Mouse (Mus musculus) stomach, postnatal 0 days (tissue): ENCODE data around the gene Rbp4. TPM values are rescaled to one million over a fixed set of nuclear protein-coding genes. Genes with fewer than 3 reads are reported as not detected.

Source experiments
- ATAC-seq: fragments of 200-750 bp; cut with Nextera tagmentation; 2 replicates; pipeline ENCODE4 v1.8.0; 2017; ENCODE audit not compliant: low FRiP score, low TSS enrichment
- DNase-seq: peaks from one replicate; pipeline ENCODE4 v3.0.0-alpha.2; 2016; ENCODE audit warnings: low spot score
- H3K27ac ChIP-seq: fragments of 300-500 bp; sonication (generic); replicated peaks from 2 replicates; pipeline ENCODE4 v1.5.1; 2014; ENCODE audit warnings: mild to moderate bottlenecking, control low read depth
- H3K27me3 ChIP-seq: fragments of 300-500 bp; sonication (generic); 2 replicates; pipeline ENCODE4 v1.6.1; 2014; ENCODE audit warnings: low read length; ENCODE audit not compliant: control insufficient read depth, insufficient read depth
- H3K36me3 ChIP-seq: fragments of 300-500 bp; sonication (generic); 2 replicates; pipeline ENCODE4 v1.6.1; 2014; ENCODE audit warnings: low read length, mixed read lengths; ENCODE audit not compliant: control insufficient read depth, insufficient read depth
- H3K4me1 ChIP-seq: fragments of 300-500 bp; sonication (generic); replicated peaks from 2 replicates; pipeline ENCODE4 v1.6.1; 2014; ENCODE audit warnings: antibody characterized with exemption; ENCODE audit not compliant: control insufficient read depth, insufficient read depth
- H3K4me2 ChIP-seq: fragments of 300-500 bp; sonication (generic); replicated peaks from 2 replicates; pipeline ENCODE4 v1.6.1; 2014; ENCODE audit warnings: low read depth, mild to moderate bottlenecking, control low read depth, moderate library complexity
- H3K4me3 ChIP-seq: fragments of 300-500 bp; sonication (generic); 2 replicates; pipeline ENCODE4 v1.5.1; 2014; ENCODE audit warnings: low read depth, low read length, control low read depth
- H3K9ac ChIP-seq: fragments of 300-500 bp; sonication (generic); 2 replicates; pipeline ENCODE4 v1.6.1; 2014; ENCODE audit warnings: mild to moderate bottlenecking, low read length, control low read depth, mixed read lengths
- H3K9me3 ChIP-seq: fragments of 300-500 bp; sonication (generic); 2 replicates; pipeline ENCODE4 v1.6.1; 2016; ENCODE audit warnings: low read length; ENCODE audit not compliant: control insufficient read depth
- CTCF ChIP-seq: IDR thresholded peaks from 2 replicates; pipeline ENCODE4 v1.5.1; 2016; ENCODE audit warnings: antibody characterized with exemption, low read depth, mild to moderate bottlenecking, moderate library complexity
- EP300 ChIP-seq: optimal IDR thresholded peaks from 2 replicates; pipeline ENCODE3; 2016; ENCODE audit warnings: antibody characterized with exemption
- WGBS: fragments of 180-500 bp; shearing (Covaris S2); extraction: QIAGEN DNeasy Blood & Tissue Kit; methylation state at CpG from one replicate; pipeline ENCODE4 v1.1.7; 2014; 5-methylcytosine and 5-hydroxymethylcytosine counted together
- polyA plus RNA-seq: library from polyadenylated mRNA; unstranded; fragments of >200 nt; fragmentation: Nextera tagmentation; extraction: Ambion mirVana; gene quantifications from 2 replicates; pipeline ENCODE4 v1.2.1, GENCODE M21; 2015

Rbp4 gene
- polyA plus RNA-seq, 1 experiment from 2014 or later: 21.3 TPM

- no peak overlapping the region for H3K9ac ChIP-seq
- TF ChIP-seq EP300 (no peak), CTCF (no peak)
- no peak for DNase-seq
- no peaks in the 10 kb centered on the region for H3K36me3 ChIP-seq
- H3K4me2 ChIP-seq: no peak overlapping the region
- no peaks in the 10 kb centered on the region for H3K4me1 ChIP-seq
- WGBS: 82% methylated on average over 4 of the region's 4 CpGs
- H3K27ac ChIP-seq: no peak overlapping the region
- no peaks in the 10 kb centered on the region for H3K9me3 ChIP-seq
- no peak overlapping the region for H3K4me3 ChIP-seq
- H3K27me3 ChIP-seq: no peaks in the 10 kb centered on the region
- ATAC-seq: no peak
Observed at GRCm38 (mm10) chr19:38085841-38086240, 39.2 kb downstream of the Rbp4 start.

DNA sequence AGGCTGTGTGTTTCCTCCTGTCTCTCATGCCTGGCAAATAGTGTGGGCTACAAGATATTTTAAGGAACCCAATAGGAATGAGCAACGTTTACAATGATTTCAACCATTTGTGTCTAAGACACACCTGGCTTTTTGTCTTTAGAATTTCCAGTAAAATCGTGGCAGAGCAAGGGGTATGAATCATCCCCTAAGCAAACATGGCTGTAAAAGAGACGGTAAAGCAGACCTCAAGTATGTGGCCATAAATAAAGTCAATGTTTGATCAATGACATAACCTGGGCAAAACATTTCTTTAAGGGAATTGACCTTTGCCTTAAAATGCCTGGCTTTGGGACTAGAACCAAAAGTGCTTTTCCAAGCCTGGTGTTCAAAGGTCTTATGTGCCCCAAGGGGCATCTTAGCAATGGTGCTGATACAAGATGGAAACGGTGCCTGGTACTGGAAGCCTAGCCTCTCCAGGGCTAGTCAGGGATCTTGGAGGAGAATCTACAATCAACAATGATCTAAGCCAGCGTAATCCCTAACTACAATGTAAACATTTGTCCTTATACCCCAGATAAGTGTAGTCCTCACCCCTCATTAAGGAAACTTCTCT lies 42.1 kb downstream of the Rbp4 start:
- no peak for TF ChIP-seq CTCF
- TF ChIP-seq EP300: no peak
- H3K36me3 ChIP-seq: no peaks in the 10 kb centered on the region
- no peak overlapping the region for H3K9ac ChIP-seq
- H3K4me2 ChIP-seq: no peak overlapping the region
- WGBS: 20% methylated on average over 5 of the region's 5 CpGs
- H3K4me3 ChIP-seq: no peak overlapping the region
- H3K27ac ChIP-seq: peak overlapping the region; percentile 30; the same call in 1 of the 2 replicates
- H3K9me3 ChIP-seq: no peaks in the 10 kb centered on the region
- ATAC-seq: peak; percentile 72
- H3K4me1 ChIP-seq: no peaks in the 10 kb centered on the region
- no peak for DNase-seq
- no peaks in the 10 kb centered on the region for H3K27me3 ChIP-seq

DNA sequence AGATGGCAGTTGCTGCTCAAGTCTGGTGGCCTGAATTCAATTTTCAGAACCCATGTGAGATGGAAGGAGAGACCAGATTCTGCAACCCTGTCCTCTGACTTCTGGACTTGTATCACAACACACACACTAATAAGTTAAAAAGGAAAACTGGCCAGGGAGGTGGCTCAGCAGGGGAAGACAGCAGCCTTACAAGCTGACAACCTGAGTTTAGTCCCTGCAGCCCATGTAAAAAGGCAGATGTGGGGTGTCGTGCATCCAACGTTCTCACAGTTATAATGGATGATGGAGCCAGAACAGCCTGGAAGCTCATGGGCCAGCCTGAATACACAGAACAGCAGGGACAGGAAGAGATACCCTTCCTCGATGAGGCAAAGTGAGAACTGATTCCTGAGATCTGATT lies 43.7 kb downstream of the Rbp4 start:
- H3K9ac ChIP-seq: no peak overlapping the region
- no peak for TF ChIP-seq EP300
- TF ChIP-seq CTCF: no peak
- H3K4me2 ChIP-seq: no peak overlapping the region
- no peak overlapping the region for H3K27ac ChIP-seq
- H3K4me1 ChIP-seq: no peaks in the 10 kb centered on the region
- ATAC-seq (no peak), DNase-seq (no peak)
- H3K4me3 ChIP-seq: no peak overlapping the region
- no peaks in the 10 kb centered on the region for H3K27me3 ChIP-seq
- H3K9me3 ChIP-seq: no peaks in the 10 kb centered on the region
- WGBS: 73% methylated on average over 3 of the region's 3 CpGs
- no peaks in the 10 kb centered on the region for H3K36me3 ChIP-seq

DNA sequence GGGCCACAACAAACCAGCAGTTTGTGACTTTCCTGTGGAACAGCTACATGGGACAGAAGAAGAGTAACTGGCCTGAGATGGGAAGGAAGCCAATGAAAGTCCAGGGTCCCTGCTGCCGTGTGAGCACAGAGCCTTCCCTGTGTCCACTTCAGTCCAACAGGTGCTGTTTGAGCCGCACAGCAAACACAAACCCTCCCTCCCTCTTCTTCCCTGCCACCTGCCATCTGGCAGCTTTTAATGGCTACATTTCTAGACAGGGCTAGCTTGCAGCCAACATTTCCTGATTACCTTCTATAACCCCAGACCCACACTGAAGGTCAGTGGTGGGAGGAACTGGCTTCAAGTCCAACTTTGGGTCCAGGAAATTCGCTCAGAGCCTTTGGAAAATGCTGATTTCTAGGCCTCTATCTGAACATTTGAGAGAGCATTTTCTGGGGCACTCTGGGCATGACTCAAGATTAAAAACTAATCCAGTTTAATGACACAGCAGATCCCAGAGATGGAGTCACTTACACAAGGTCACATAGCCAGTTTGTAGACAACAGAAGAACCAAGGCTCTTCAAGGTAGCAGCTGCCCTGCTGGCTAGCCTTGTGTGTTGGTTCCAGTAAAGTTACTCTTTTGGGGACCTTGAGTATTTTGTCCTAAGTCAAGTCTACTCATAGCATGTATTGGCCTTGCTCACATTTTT lies 47.1 kb downstream of the Rbp4 start:
- no peak for TF ChIP-seq CTCF
- no peak for TF ChIP-seq EP300
- Histone ChIP-seq H3K9ac (no peak overlapping the region), H3K9me3 (no peaks in the 10 kb centered on the region), H3K4me2 (no peak overlapping the region), H3K36me3 (peaks cover 3% of the 10 kb centered on the region; the same call in 1 of the 2 replicates), H3K27me3 (no peaks in the 10 kb centered on the region), H3K4me3 (no peak overlapping the region), H3K27ac (no peak overlapping the region), H3K4me1 (no peaks in the 10 kb centered on the region)
- ATAC-seq (no peak), DNase-seq (no peak)
- 53% methylated on average over 3 of the region's 3 CpGs for WGBS

- no peaks in the 10 kb centered on the region for H3K27me3 ChIP-seq
- H3K36me3 ChIP-seq: peaks cover 3% of the 10 kb centered on the region; the same call in 1 of the 2 replicates
- H3K9ac ChIP-seq: no peak overlapping the region
- no peaks in the 10 kb centered on the region for H3K4me1 ChIP-seq
- no peak overlapping the region for H3K27ac ChIP-seq
- DNase-seq: no peak
- no peak overlapping the region for H3K4me3 ChIP-seq
- 61% methylated on average over 2 of the region's 2 CpGs for WGBS
- no peaks in the 10 kb centered on the region for H3K9me3 ChIP-seq
- TF ChIP-seq CTCF (peak; percentile 62), EP300 (no peak)
- ATAC-seq: no peak
- H3K4me2 ChIP-seq: no peak overlapping the region
Observed at GRCm38 (mm10) chr19:38076251-38076650, 48.8 kb downstream of the Rbp4 start.

DNA sequence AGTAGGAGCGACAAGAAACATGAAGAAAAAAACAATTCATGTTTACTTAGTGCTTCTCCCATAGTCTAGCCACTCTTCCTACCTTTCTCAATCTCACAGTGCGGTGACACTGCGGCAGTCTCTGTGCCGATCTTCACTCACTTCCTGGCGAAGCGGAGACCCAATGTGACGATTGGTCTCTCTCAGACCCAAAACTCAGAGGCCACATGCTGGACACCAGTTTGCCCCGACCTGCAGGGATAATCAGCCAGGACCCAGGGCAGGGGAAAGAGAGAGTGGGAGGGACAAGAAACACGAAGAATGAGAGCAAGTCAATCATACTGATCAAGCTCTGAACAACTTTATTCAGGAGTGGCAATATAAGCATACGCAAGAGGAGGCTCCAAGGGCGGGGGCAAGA lies 50.0 kb downstream of the Rbp4 start:
- WGBS: 80% methylated on average over 11 of the region's 11 CpGs

More for the DNA sequence above, 50.0 kb downstream of the Rbp4 start:
- H3K27ac ChIP-seq: no peak overlapping the region
- no peak overlapping the region for H3K4me2 ChIP-seq
- H3K27me3 ChIP-seq: no peaks in the 10 kb centered on the region
- no peak for DNase-seq
- no peak overlapping the region for H3K9ac ChIP-seq
- H3K36me3 ChIP-seq: peaks cover 5% of the 10 kb centered on the region
- H3K4me3 ChIP-seq: no peak overlapping the region
- H3K4me1 ChIP-seq: no peaks in the 10 kb centered on the region
- TF ChIP-seq CTCF: no peak
- no peak for TF ChIP-seq EP300
- H3K9me3 ChIP-seq: no peaks in the 10 kb centered on the region
- ATAC-seq: no peak
